Mouse (Mus musculus): ENCODE measurements around the gene Stab1. TPM values are rescaled to one million over a fixed set of nuclear protein-coding genes. Genes with fewer than 3 reads are reported as not detected.

The Stab1 gene
- polyA plus RNA-seq, 1 experiment from 2014 or later, result 23.1 TPM

- no peaks in the 10 kb centered on the region; the same call in 1 of the 2 replicates for H3K36me3 ChIP-seq (ENCODE audit: control insufficient read depth, insufficient read depth)
- H3K4me2 ChIP-seq (replicated peaks; ENCODE audit: low read depth), result no peak overlapping the region
- H3K27ac ChIP-seq (ENCODE audit: low read depth, low read length), result no peak overlapping the region
- H3K9ac ChIP-seq (ENCODE audit: low read depth, low read length), result no peak overlapping the region
- ATAC-seq, result no peak
- WGBS, result 91% methylated on average over 11 of the region's 11 CpGs
- no peak for TF ChIP-seq CTCF (IDR thresholded peaks at IDR 0.05; ENCODE audit: low read depth)
- no peaks in the 10 kb centered on the region for H3K4me1 ChIP-seq (replicated peaks; ENCODE audit: control insufficient read depth, insufficient read depth, low read length)
- no peak overlapping the region for H3K4me3 ChIP-seq (ENCODE audit: low read depth, low read length)
- H3K27me3 ChIP-seq (replicated peaks; ENCODE audit: control insufficient read depth, insufficient read depth, low read length), result no peaks in the 10 kb centered on the region
- no peaks in the 10 kb centered on the region for H3K9me3 ChIP-seq (ENCODE audit: control insufficient read depth)
Measured at GRCm38 (mm10) chr14:31145694-31146093, 22.7 kb downstream of the Stab1 start.

DNA sequence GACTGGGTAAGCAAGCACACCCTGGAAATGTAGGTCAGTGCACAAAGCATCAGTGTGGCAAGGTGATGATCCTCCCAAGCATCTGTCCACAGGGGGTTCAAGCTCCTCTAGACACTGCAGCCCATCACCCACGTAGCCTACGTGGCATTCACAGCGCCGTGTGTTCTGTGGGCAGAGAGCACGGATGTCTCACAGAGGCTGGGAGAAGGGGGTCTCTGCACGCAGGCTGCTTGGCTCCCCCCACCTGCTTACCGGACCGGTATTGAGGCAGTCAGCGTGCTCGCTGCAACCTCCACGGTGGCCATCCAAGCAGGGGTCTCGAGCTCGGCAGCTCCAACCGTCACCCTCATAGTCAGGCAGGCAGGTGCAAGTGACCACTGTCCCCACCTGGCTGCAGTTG, 27.4 kb downstream of the Stab1 start:
- Histone ChIP-seq H3K4me3 (ENCODE audit: low read depth, low read length) (no peak overlapping the region), H3K27ac (ENCODE audit: low read depth, low read length) (no peak overlapping the region), H3K36me3 (ENCODE audit: control insufficient read depth, insufficient read depth) (peaks cover 29% of the 10 kb centered on the region; the same call in 1 of the 2 replicates), H3K27me3 (replicated peaks; ENCODE audit: control insufficient read depth, insufficient read depth, low read length) (no peaks in the 10 kb centered on the region), H3K4me2 (replicated peaks; ENCODE audit: low read depth) (no peak overlapping the region), H3K9ac (ENCODE audit: low read depth, low read length) (no peak overlapping the region), H3K4me1 (replicated peaks; ENCODE audit: control insufficient read depth, insufficient read depth, low read length) (no peaks in the 10 kb centered on the region), H3K9me3 (ENCODE audit: control insufficient read depth) (no peaks in the 10 kb centered on the region)
- no peak for ATAC-seq
- WGBS, result 95% methylated on average over 14 of the region's 14 CpGs
- no peak for TF ChIP-seq CTCF (IDR thresholded peaks at IDR 0.05; ENCODE audit: low read depth)

DNA sequence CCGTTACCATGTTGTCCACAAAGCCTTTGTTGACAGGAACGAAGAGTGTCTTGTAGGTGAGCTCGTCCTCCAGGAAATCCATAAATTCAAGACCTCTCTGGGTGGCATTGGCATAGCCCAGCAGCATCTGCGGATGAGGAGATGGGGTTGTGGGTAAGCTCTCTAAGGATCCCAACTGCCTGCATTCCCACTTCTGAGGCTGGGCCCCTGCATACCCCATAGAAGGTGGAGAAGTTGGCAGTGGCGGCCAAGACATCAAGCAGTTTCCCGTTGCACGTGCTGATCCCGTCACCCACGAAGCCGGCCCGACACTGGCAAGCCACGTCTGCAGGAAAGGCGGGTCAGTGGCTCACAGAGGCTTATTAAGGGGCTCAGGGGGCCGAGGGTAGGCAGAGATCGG, 28.3 kb downstream of the Stab1 start:
- H3K36me3 ChIP-seq (ENCODE audit: control insufficient read depth, insufficient read depth), result peaks cover 32% of the 10 kb centered on the region; the same call in 1 of the 2 replicates
- H3K9me3 ChIP-seq (ENCODE audit: control insufficient read depth), result no peaks in the 10 kb centered on the region
- WGBS, result 91% methylated on average over 15 of the region's 15 CpGs
- no peak overlapping the region for H3K27ac ChIP-seq (ENCODE audit: low read depth, low read length)
- TF ChIP-seq CTCF (IDR thresholded peaks at IDR 0.05; ENCODE audit: low read depth), result no peak
- H3K4me3 ChIP-seq (ENCODE audit: low read depth, low read length), result no peak overlapping the region
- no peak for ATAC-seq
- H3K9ac ChIP-seq (ENCODE audit: low read depth, low read length), result no peak overlapping the region
- no peaks in the 10 kb centered on the region for H3K27me3 ChIP-seq (replicated peaks; ENCODE audit: control insufficient read depth, insufficient read depth, low read length)
- no peak overlapping the region for H3K4me2 ChIP-seq (replicated peaks; ENCODE audit: low read depth)
- no peaks in the 10 kb centered on the region for H3K4me1 ChIP-seq (replicated peaks; ENCODE audit: control insufficient read depth, insufficient read depth, low read length)

GRCm38 (mm10) chr14:31139666-31140065, 28.8 kb downstream of the Stab1 start:
- Histone ChIP-seq H3K9me3 (ENCODE audit: control insufficient read depth) (no peaks in the 10 kb centered on the region), H3K27ac (ENCODE audit: low read depth, low read length) (no peak overlapping the region), H3K9ac (ENCODE audit: low read depth, low read length) (no peak overlapping the region), H3K27me3 (replicated peaks; ENCODE audit: control insufficient read depth, insufficient read depth, low read length) (no peaks in the 10 kb centered on the region), H3K4me3 (ENCODE audit: low read depth, low read length) (no peak overlapping the region), H3K4me2 (replicated peaks; ENCODE audit: low read depth) (no peak overlapping the region), H3K4me1 (replicated peaks; ENCODE audit: control insufficient read depth, insufficient read depth, low read length) (no peaks in the 10 kb centered on the region), H3K36me3 (ENCODE audit: control insufficient read depth, insufficient read depth) (peaks cover 32% of the 10 kb centered on the region; the same call in 1 of the 2 replicates)
- no peak for ATAC-seq
- 88% methylated on average over 12 of the region's 12 CpGs for WGBS
- no peak for TF ChIP-seq CTCF (IDR thresholded peaks at IDR 0.05; ENCODE audit: low read depth)

DNA sequence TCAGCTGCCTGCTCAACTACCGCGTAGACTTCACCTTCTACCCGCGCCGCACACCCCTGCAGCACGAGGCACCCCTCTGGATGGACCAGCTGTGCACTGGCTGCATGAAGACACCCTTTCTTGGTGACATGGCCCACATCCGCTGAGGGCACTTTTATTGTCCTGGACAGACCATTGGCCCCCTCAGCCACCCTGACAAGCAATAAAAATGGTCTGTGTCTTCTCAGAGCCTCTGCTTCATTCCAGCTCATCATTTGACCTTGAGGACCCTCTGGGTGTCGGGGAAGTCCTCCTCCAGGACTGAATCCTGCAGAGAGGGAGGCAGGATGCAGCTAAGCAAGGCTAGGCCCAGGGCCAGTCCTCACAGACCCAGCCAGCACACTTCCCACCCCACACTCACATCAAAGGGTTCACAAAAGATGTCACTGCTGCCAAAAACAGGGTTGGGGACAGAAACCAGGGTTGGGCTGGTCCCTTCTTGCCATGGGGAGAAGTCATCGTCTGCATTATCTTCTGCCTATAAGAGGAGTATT, 29.5 kb downstream of the Stab1 start:
- Histone ChIP-seq H3K36me3 (ENCODE audit: control insufficient read depth, insufficient read depth) (peaks cover 32% of the 10 kb centered on the region; the same call in 1 of the 2 replicates), H3K27me3 (replicated peaks; ENCODE audit: control insufficient read depth, insufficient read depth, low read length) (no peaks in the 10 kb centered on the region), H3K4me3 (ENCODE audit: low read depth, low read length) (no peak overlapping the region), H3K9me3 (ENCODE audit: control insufficient read depth) (no peaks in the 10 kb centered on the region), H3K9ac (ENCODE audit: low read depth, low read length) (no peak overlapping the region), H3K4me2 (replicated peaks; ENCODE audit: low read depth) (no peak overlapping the region), H3K27ac (ENCODE audit: low read depth, low read length) (no peak overlapping the region), H3K4me1 (replicated peaks; ENCODE audit: control insufficient read depth, insufficient read depth, low read length) (no peaks in the 10 kb centered on the region; the same call in 1 of the 2 replicates)
- WGBS, result 90% methylated on average over 9 of the region's 9 CpGs
- TF ChIP-seq CTCF (IDR thresholded peaks at IDR 0.05; ENCODE audit: low read depth), result no peak
- no peak for ATAC-seq

DNA sequence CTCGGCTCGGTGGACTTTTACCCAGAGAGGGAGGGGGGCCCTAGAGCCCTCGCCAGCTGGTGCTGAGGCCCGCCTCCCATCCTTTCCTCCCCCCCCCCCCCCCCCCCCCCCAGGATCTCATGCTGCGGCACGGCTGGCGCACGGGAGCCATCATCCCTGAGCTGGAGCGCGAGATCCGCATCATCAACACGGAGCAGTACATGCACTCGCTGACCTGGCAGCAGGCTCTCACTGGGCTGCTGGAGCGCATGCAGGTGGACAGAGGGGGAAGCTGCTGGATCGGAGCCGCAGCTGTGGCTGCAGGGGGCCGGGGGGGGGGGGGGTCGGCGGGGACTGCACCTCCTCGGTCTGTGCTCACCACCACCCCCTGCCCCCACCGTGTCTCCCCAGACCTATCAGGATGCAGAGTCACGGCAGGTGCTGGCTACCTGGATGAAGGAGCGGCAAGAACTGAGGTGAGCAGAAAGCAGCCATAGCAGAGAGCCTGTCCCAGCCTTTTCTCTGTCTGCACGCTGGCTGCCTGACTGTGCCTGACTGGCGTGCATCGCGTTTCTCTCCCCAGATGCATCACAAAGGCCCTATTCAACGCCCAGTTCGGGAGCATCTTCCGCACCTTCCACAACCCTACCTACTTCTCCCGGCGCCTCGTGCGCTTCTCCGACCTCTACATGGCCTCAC, 30.1 kb downstream of the Stab1 start:
- 91% methylated on average over 23 of the region's 35 CpGs for WGBS
- no peak for TF ChIP-seq CTCF (IDR thresholded peaks at IDR 0.05; ENCODE audit: low read depth)
- Histone ChIP-seq H3K27ac (ENCODE audit: low read depth, low read length) (no peak overlapping the region), H3K9me3 (ENCODE audit: control insufficient read depth) (no peaks in the 10 kb centered on the region), H3K4me1 (replicated peaks; ENCODE audit: control insufficient read depth, insufficient read depth, low read length) (peaks cover 2% of the 10 kb centered on the region), H3K9ac (ENCODE audit: low read depth, low read length) (no peak overlapping the region), H3K36me3 (ENCODE audit: control insufficient read depth, insufficient read depth) (peaks cover 32% of the 10 kb centered on the region; the same call in 1 of the 2 replicates), H3K4me3 (ENCODE audit: low read depth, low read length) (no peak overlapping the region), H3K4me2 (replicated peaks; ENCODE audit: low read depth) (no peak overlapping the region), H3K27me3 (replicated peaks; ENCODE audit: control insufficient read depth, insufficient read depth, low read length) (no peaks in the 10 kb centered on the region)
- no peak for ATAC-seq
